Mouse (Mus musculus) megakaryocyte, embryonic 14.5 days (primary cell): ENCODE data around the gene Prm1.

Experiments used
- FLI1 ChIP-seq: IDR thresholded peaks from 2 replicates; pipeline ENCODE4 v1.6.1; 2012; ENCODE audit warnings: low read length, inconsistent platforms, mixed read lengths
- GATA1 ChIP-seq: IDR thresholded peaks from 3 replicates; pipeline ENCODE4 v1.6.1; 2012; ENCODE audit warnings: mixed read lengths, low read length, inconsistent platforms, borderline replicate concordance

GRCm38 (mm10) chr16:10784793-10785370 lies 20.8 kb downstream of the Prm1 start:
- no peak for TF ChIP-seq GATA1
- TF ChIP-seq FLI1: no peak
